Mouse (Mus musculus): ENCODE measurements at regions not wholly inside any gene's neighbourhood (a gene's known extent, or its start where the extent isn't known, plus 50 kb on each side); places are given as distances from the start of the nearest gene placed in this dataset.

GRCm38 (mm10) chr1:157048996-157049395 lies 59.5 kb downstream of the Tex35 start:
- H3K4me2 ChIP-seq (replicated peaks; ENCODE audit: low read depth, low read length): no peak overlapping the region
- peak; percentile 12; the same call in 1 of the 2 replicates for ATAC-seq (ENCODE audit: low FRiP score, low TSS enrichment)

GRCm38 (mm10) chr1:157048201-157048923 lies 60.1 kb downstream of the Tex35 start:
- WGBS: 23% methylated on average over 11 of the region's 11 CpGs

More at GRCm38 (mm10) chr1:157048996-157049395, 59.5 kb downstream of the Tex35 start:
- peaks cover 20% of the 10 kb centered on the region for H3K4me1 ChIP-seq (ENCODE audit: insufficient read depth, low read length)
- no peak overlapping the region for H3K27ac ChIP-seq (ENCODE audit: low read length)
- WGBS: 79% methylated on average over 3 of the region's 3 CpGs
- H3K27me3 ChIP-seq (ENCODE audit: insufficient read depth, low read length): no peaks in the 10 kb centered on the region
- no peaks in the 10 kb centered on the region for H3K9me3 ChIP-seq (ENCODE audit: low read length)
- no peak overlapping the region for H3K4me3 ChIP-seq (ENCODE audit: low read length)
- no peaks in the 10 kb centered on the region for H3K36me3 ChIP-seq (ENCODE audit: insufficient read depth, low read length)
- 0 out of 2 replicates have a peak overlapping the region, but pooled peaks have one; percentile 25 for H3K9ac ChIP-seq (replicated peaks; ENCODE audit: low read length)

GRCm38 (mm10) chr1:157047751-157048200 lies 60.7 kb downstream of the Tex35 start:
- Histone ChIP-seq H3K36me3 (ENCODE audit: insufficient read depth, low read length) (no peaks in the 10 kb centered on the region), H3K27ac (ENCODE audit: low read length) (no peak overlapping the region), H3K4me3 (ENCODE audit: low read length) (no peak overlapping the region), H3K9me3 (ENCODE audit: low read length) (no peaks in the 10 kb centered on the region), H3K9ac (replicated peaks; ENCODE audit: low read length) (no peak overlapping the region), H3K4me2 (replicated peaks; ENCODE audit: low read depth, low read length) (0 out of 2 replicates have a peak overlapping the region, but pooled peaks have one; percentile 16), H3K4me1 (ENCODE audit: insufficient read depth, low read length) (peaks cover 20% of the 10 kb centered on the region), H3K27me3 (ENCODE audit: insufficient read depth, low read length) (no peaks in the 10 kb centered on the region)
- WGBS: 49% methylated on average over 4 of the region's 4 CpGs
- peak; percentile 55; the same call in 1 of the 2 replicates for ATAC-seq (ENCODE audit: low FRiP score, low TSS enrichment)

More at GRCm38 (mm10) chr1:157048201-157048923, 60.1 kb downstream of the Tex35 start:
- H3K9ac ChIP-seq (replicated peaks; ENCODE audit: low read length): 0 out of 2 replicates have a peak overlapping the region, but pooled peaks have one; percentile 25
- H3K4me3 ChIP-seq (ENCODE audit: low read length): no peak overlapping the region
- no peaks in the 10 kb centered on the region for H3K36me3 ChIP-seq (ENCODE audit: insufficient read depth, low read length)
- H3K9me3 ChIP-seq (ENCODE audit: low read length): no peaks in the 10 kb centered on the region
- H3K27me3 ChIP-seq (ENCODE audit: insufficient read depth, low read length): no peaks in the 10 kb centered on the region
- peak overlapping the region; percentile 63; the same call in 1 of the 2 replicates for H3K27ac ChIP-seq (ENCODE audit: low read length)
- H3K4me1 ChIP-seq (ENCODE audit: insufficient read depth, low read length): peaks cover 20% of the 10 kb centered on the region
- peak overlapping the region; percentile 16; the same call in 1 of the 2 replicates for H3K4me2 ChIP-seq (replicated peaks; ENCODE audit: low read depth, low read length)
- peak; percentile 69 for ATAC-seq (ENCODE audit: low FRiP score, low TSS enrichment)

DNA sequence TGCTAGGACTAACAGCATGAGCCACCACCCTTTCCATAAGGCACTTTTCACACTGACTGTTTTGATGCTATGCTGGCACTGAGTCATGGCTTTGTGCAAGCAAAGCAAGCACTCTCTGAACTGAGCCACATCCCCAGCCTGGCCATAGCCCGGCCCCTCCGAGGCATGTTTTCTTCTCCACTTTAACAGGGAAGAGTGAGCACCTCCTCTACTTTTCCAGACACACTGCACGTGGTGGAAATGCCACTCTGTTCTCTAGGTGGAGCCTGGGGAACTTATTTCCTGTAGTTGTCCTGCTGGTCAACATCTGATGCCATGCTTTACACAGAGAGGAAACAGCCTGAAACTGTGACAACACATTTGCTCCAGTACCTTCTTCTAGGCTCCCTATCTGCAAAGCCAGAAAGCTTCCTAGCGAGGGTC lies 61.7 kb downstream of the Tex35 start:
- Histone ChIP-seq H3K4me2 (replicated peaks; ENCODE audit: low read depth, low read length) (no peak overlapping the region), H3K9me3 (ENCODE audit: low read length) (no peaks in the 10 kb centered on the region), H3K27me3 (ENCODE audit: insufficient read depth, low read length) (no peaks in the 10 kb centered on the region), H3K4me1 (ENCODE audit: insufficient read depth, low read length) (peaks cover 20% of the 10 kb centered on the region), H3K36me3 (ENCODE audit: insufficient read depth, low read length) (no peaks in the 10 kb centered on the region), H3K4me3 (ENCODE audit: low read length) (no peak overlapping the region), H3K27ac (ENCODE audit: low read length) (no peak overlapping the region), H3K9ac (replicated peaks; ENCODE audit: low read length) (no peak overlapping the region)
- no peak for ATAC-seq (ENCODE audit: low FRiP score, low TSS enrichment)
- WGBS: 68% methylated on average over 4 of the region's 4 CpGs

DNA sequence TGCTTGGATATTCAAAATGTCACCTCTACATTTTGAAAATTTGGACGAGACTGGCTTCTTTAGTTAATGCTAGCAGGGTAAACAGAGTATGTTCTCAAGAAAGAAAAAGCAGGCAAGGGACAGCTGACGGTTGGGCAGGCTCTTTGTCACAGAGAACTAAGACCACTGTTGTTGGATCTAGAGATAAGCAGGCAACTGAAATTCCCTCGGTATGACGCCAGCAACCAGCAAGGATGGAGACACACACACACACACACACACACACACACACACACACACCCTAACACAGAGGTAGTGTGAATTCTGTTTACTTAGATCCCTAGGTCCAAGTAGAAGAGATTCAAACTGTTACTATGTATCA lies 68.7 kb downstream of the Tex35 start:
- Histone ChIP-seq H3K4me2 (replicated peaks; ENCODE audit: low read depth, low read length) (no peak overlapping the region), H3K27me3 (ENCODE audit: insufficient read depth, low read length) (no peaks in the 10 kb centered on the region), H3K4me1 (ENCODE audit: insufficient read depth, low read length) (peaks cover 20% of the 10 kb centered on the region), H3K9ac (replicated peaks; ENCODE audit: low read length) (no peak overlapping the region), H3K27ac (ENCODE audit: low read length) (peak overlapping the region; percentile 51; the same call in 1 of the 2 replicates), H3K4me3 (ENCODE audit: low read length) (no peak overlapping the region), H3K36me3 (ENCODE audit: insufficient read depth, low read length) (no peaks in the 10 kb centered on the region), H3K9me3 (ENCODE audit: low read length) (no peaks in the 10 kb centered on the region)
- 35% methylated on average over 4 of the region's 4 CpGs for WGBS
- no peak for ATAC-seq (ENCODE audit: low FRiP score, low TSS enrichment)

DNA sequence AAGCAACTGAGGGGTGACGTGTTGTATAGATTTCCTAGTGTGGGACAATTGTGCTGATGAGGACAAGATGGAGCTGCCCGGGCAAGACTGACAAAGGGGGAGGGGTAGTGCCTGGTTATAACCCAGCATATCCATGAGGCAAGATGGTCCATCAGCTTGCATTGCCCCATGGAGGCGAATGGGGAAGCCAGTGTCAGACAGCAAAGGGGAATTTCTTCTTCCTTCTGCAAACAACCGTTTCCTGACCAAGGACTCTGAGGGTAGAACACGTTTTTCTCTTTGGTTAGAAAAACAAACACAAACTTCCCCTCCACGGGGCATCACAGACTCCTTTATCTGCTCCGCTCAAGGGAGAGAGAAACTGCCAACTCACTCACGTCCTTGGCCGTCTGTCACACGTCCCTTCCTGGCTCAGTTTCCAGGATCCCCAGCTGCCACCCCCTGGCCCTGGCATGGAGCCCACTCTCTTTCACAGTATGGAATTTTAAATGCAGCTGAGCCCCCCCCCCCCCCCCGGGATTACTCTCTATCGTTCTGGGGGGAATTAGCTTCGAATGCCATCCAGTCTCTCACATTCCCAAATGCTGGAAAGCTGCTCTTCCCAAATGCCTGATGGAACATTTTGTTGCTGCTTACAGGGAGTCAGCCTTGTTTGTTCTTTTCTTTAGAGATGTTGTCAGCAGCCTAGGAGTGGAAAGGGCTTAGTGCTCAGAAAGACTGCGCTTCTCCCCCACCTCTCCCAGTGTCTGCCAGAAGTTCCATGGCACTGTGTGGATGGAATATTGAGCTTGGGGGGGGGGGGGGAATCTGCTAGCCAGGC lies 69.3 kb downstream of the Tex35 start:
- Histone ChIP-seq H3K9ac (replicated peaks; ENCODE audit: low read length) (0 out of 2 replicates have a peak overlapping the region, but pooled peaks have one; percentile 2), H3K4me3 (ENCODE audit: low read length) (0 out of 2 replicates have a peak overlapping the region, but pooled peaks have one; percentile 1), H3K27me3 (ENCODE audit: insufficient read depth, low read length) (no peaks in the 10 kb centered on the region), H3K36me3 (ENCODE audit: insufficient read depth, low read length) (no peaks in the 10 kb centered on the region), H3K4me2 (replicated peaks; ENCODE audit: low read depth, low read length) (peak overlapping the region; percentile 34), H3K9me3 (ENCODE audit: low read length) (no peaks in the 10 kb centered on the region), H3K4me1 (ENCODE audit: insufficient read depth, low read length) (peaks cover 20% of the 10 kb centered on the region), H3K27ac (ENCODE audit: low read length) (peak overlapping the region; percentile 51; the same call in 1 of the 2 replicates)
- ATAC-seq (ENCODE audit: low FRiP score, low TSS enrichment): peak; percentile 69
- 22% methylated on average over 14 of the region's 14 CpGs for WGBS

- H3K4me2 ChIP-seq (replicated peaks; ENCODE audit: low read depth, low read length): 0 out of 2 replicates have a peak overlapping the region, but pooled peaks have one; percentile 34
- no peaks in the 10 kb centered on the region for H3K36me3 ChIP-seq (ENCODE audit: insufficient read depth, low read length)
- H3K27ac ChIP-seq (ENCODE audit: low read length): peak overlapping the region; percentile 51; the same call in 1 of the 2 replicates
- H3K9me3 ChIP-seq (ENCODE audit: low read length): no peaks in the 10 kb centered on the region
- H3K9ac ChIP-seq (replicated peaks; ENCODE audit: low read length): no peak overlapping the region
- WGBS: 67% methylated on average over 14 of the region's 14 CpGs
- no peak for ATAC-seq (ENCODE audit: low FRiP score, low TSS enrichment)
- H3K4me3 ChIP-seq (ENCODE audit: low read length): no peak overlapping the region
- H3K27me3 ChIP-seq (ENCODE audit: insufficient read depth, low read length): no peaks in the 10 kb centered on the region
- peaks cover 20% of the 10 kb centered on the region for H3K4me1 ChIP-seq (ENCODE audit: insufficient read depth, low read length)
Observed at GRCm38 (mm10) chr1:157038111-157039008, 70.1 kb downstream of the Tex35 start.

GRCm38 (mm10) chr1:157037246-157037991 lies 71.1 kb downstream of the Tex35 start:
- 87% methylated on average over 10 of the region's 10 CpGs for WGBS
- no peak overlapping the region for H3K27ac ChIP-seq (ENCODE audit: low read length)

More at GRCm38 (mm10) chr1:157037246-157037991, 71.1 kb downstream of the Tex35 start:
- Histone ChIP-seq H3K4me3 (ENCODE audit: low read length) (no peak overlapping the region), H3K4me1 (ENCODE audit: insufficient read depth, low read length) (peaks cover 20% of the 10 kb centered on the region), H3K36me3 (ENCODE audit: insufficient read depth, low read length) (no peaks in the 10 kb centered on the region), H3K4me2 (replicated peaks; ENCODE audit: low read depth, low read length) (no peak overlapping the region), H3K9me3 (ENCODE audit: low read length) (no peaks in the 10 kb centered on the region), H3K9ac (replicated peaks; ENCODE audit: low read length) (no peak overlapping the region), H3K27me3 (ENCODE audit: insufficient read depth, low read length) (no peaks in the 10 kb centered on the region)
- ATAC-seq (ENCODE audit: low FRiP score, low TSS enrichment): no peak

All from kidney, embryonic 16.5 days (tissue).